Mouse (Mus musculus) thymus, postnatal 14 days (tissue): Measurements from ENCODE around the gene Klk1b16.
"Not testable (repeated sequence)": the region's sequence is repeated elsewhere in the genome, so short reads cannot be mapped to it uniquely, and the experiment has no call there.

ENCODE experiments used
- DNase-seq: peaks from one replicate; pipeline ENCODE4 v3.0.0; 2021

Gene Klk1b16

GRCm38 (mm10) chr7:44136467-44136866, at the start of gene Klk1b16:
TSS of gene Klk1b16 (plus strand) at chr7:44136767.
- DNase-seq, result no peak

- no peak for DNase-seq
These were observed 40.5 kb upstream of the Klk1b16 start for GRCm38 (mm10) chr7:44096111-44096510.

- not testable (repeated sequence) for DNase-seq
These were observed 34.5 kb upstream of the Klk1b16 start, which contains the start of gene Klk1b21 for GRCm38 (mm10) chr7:44102028-44102427. TSS of gene Klk1b21 (plus strand) at chr7:44102328.

GRCm38 (mm10) chr7:44112373-44112772, 24.2 kb upstream of the Klk1b16 start, which contains the start of gene Klk1b22:
TSS of gene Klk1b22 (plus strand) at chr7:44112673.
- DNase-seq, result no peak

GRCm38 (mm10) chr7:44123445-44123844, 13.1 kb upstream of the Klk1b16 start:
- DNase-seq, result no peak

- DNase-seq, result no peak
These were observed 42.9 kb downstream of the Klk1b16 start for GRCm38 (mm10) chr7:44179299-44180045.

- DNase-seq, result not testable (repeated sequence)
These were observed 49.9 kb downstream of the Klk1b16 start for GRCm38 (mm10) chr7:44186516-44186915.

- not testable (repeated sequence) for DNase-seq
These were observed 51.4 kb downstream of the Klk1b16 start, which contains the start of gene Klk1b24 for GRCm38 (mm10) chr7:44187936-44188335. TSS of gene Klk1b24 (plus strand) at chr7:44188236.
